Mouse (Mus musculus) Patski (cell line): ENCODE measurements around the gene Magoh. TPM values are rescaled to one million over a fixed set of nuclear protein-coding genes. Genes with fewer than 3 reads are reported as not detected.

Experiments used
- ATAC-seq: fragments of 100-300 bp; one replicate; pipeline ENCODE4 v1.8.0; 2021
- CTCF ChIA-PET: fragments of 350-600 bp; sonication (Branson Sonifier 250); formaldehyde crosslinking; loops from one replicate; lab custom pipeline; 2022; ENCODE audit warnings: inconsistent platforms; lab: Charles Lee
- POLR2A ChIA-PET: fragments of 350-600 bp; sonication (Branson Sonifier 250); formaldehyde crosslinking; loops from one replicate; lab custom pipeline; 2022; ENCODE audit warnings: antibody characterized with exemption, inconsistent platforms; lab: Charles Lee
- DNase-seq: peaks from one replicate; pipeline ENCODE4 v3.0.0-alpha.2; 2011; ENCODE audit warnings: low read depth, low spot score
- H3K27me3 ChIP-seq: fragments of 371-371 bp; one replicate; pipeline ENCODE4 v1.5.1; 2021
- CTCF ChIP-seq: fragments of 100-300 bp; IDR thresholded peaks from one replicate; pipeline ENCODE4 v1.5.1; 2021
- in situ Hi-C: fragments of 300-500 bp; cut with MboI; formaldehyde crosslinking; loops from 3 replicates; pipeline ENCODE4 v1.11.1; 2018; ENCODE audit warnings: low pct_unique_long_range_greater_than_20kb, mixed read lengths
- polyA plus RNA-seq: library from polyadenylated mRNA; unstranded; gene quantifications from one replicate; pipeline ENCODE4 v1.2.3, GENCODE M21; 2021

The Magoh gene
- polyA plus RNA-seq, 1 experiment from 2014 or later = 126 TPM

GRCm38 (mm10) chr4:107886371-107886770, 6.8 kb downstream of the Magoh start:
- TF ChIP-seq CTCF = no peak
- ATAC-seq (no peak), DNase-seq (no peak)
- H3K27me3 ChIP-seq = no peaks in the 10 kb centered on the region
- in situ Hi-C loops = no loop called here
- ChIA-PET POLR2A (no interaction called here), CTCF (no interaction called here)

GRCm38 (mm10) chr4:107889385-107889730, 9.8 kb downstream of the Magoh start:
- H3K27me3 ChIP-seq = no peaks in the 10 kb centered on the region
- ChIA-PET POLR2A (no interaction called here), CTCF (no interaction called here)
- ATAC-seq (peak; percentile 40), DNase-seq (no peak)
- in situ Hi-C loops = no loop called here
- TF ChIP-seq CTCF = no peak

GRCm38 (mm10) chr4:107889731-107890432, 10.3 kb downstream of the Magoh start, which contains the start of gene 0610037L13Rik:
0610037L13Rik (plus strand) TSS chr4:107889813.
- CTCF ChIA-PET = interaction anchor here (0.6 kb wide), 1 partner anchor 9 kb away, joined by 3 read pairs; no protein-coding TSS in a partner anchor
- in situ Hi-C loops = loop anchor here (10.0 kb wide), 1 partner anchor 425 kb away; no protein-coding TSS in a partner anchor
- peak; percentile 83 for DNase-seq
- POLR2A ChIA-PET = interaction anchor here (1.2 kb wide), 1 partner anchor 10 kb away, joined by 4 read pairs; no protein-coding TSS in a partner anchor
- H3K27me3 ChIP-seq = no peaks in the 10 kb centered on the region
- no peak for TF ChIP-seq CTCF
- ATAC-seq = peak; percentile 89

GRCm38 (mm10) chr4:107892663-107893062, 13.1 kb downstream of the Magoh start:
- TF ChIP-seq CTCF = peak; percentile 42
- no peak for ATAC-seq
- POLR2A ChIA-PET = no interaction called here
- in situ Hi-C loops = loop anchor here (10.0 kb wide), 1 partner anchor 422 kb away; no protein-coding TSS in a partner anchor
- no peak for DNase-seq
- CTCF ChIA-PET = interaction anchor here (1.4 kb wide), 1 partner anchor 120 kb away, joined by 3 read pairs; no protein-coding TSS in a partner anchor
- H3K27me3 ChIP-seq = no peaks in the 10 kb centered on the region

GRCm38 (mm10) chr4:107899211-107899927, 19.8 kb downstream of the Magoh start:
- CTCF ChIA-PET = no interaction called here
- in situ Hi-C loops = loop anchor here (10.0 kb wide), 1 partner anchor 415 kb away; no protein-coding TSS in a partner anchor
- POLR2A ChIA-PET = no interaction called here
- ATAC-seq (no peak), DNase-seq (no peak)
- no peaks in the 10 kb centered on the region for H3K27me3 ChIP-seq
- TF ChIP-seq CTCF = no peak

GRCm38 (mm10) chr4:107900206-107900605, 20.7 kb downstream of the Magoh start:
- ChIA-PET CTCF (no interaction called here), POLR2A (no interaction called here)
- no peak for TF ChIP-seq CTCF
- DNase-seq = no peak
- ATAC-seq = no peak
- in situ Hi-C loops = no loop called here
- H3K27me3 ChIP-seq = no peaks in the 10 kb centered on the region

- TF ChIP-seq CTCF = no peak
- in situ Hi-C loops = no loop called here
- CTCF ChIA-PET = no interaction called here
- no peak for ATAC-seq
- no peaks in the 10 kb centered on the region for H3K27me3 ChIP-seq
- POLR2A ChIA-PET = no interaction called here
- DNase-seq = no peak
Measured at GRCm38 (mm10) chr4:107904252-107904651, 24.7 kb downstream of the Magoh start.

- ATAC-seq (no peak), DNase-seq (no peak)
- in situ Hi-C loops = no loop called here
- H3K27me3 ChIP-seq = no peaks in the 10 kb centered on the region
- POLR2A ChIA-PET = interaction anchor here (1.1 kb wide), 1 partner anchor 12 kb away, joined by 3 read pairs; no protein-coding TSS in a partner anchor
- TF ChIP-seq CTCF = no peak
- CTCF ChIA-PET = interaction anchor here (0.9 kb wide), 1 partner anchor 456 kb away, joined by 3 read pairs; no protein-coding TSS in a partner anchor
Measured at GRCm38 (mm10) chr4:107906561-107906960, 27.0 kb downstream of the Magoh start.

- POLR2A ChIA-PET = no interaction called here
- DNase-seq (no peak), ATAC-seq (no peak)
- in situ Hi-C loops = no loop called here
- CTCF ChIA-PET = no interaction called here
- TF ChIP-seq CTCF = no peak
- no peaks in the 10 kb centered on the region for H3K27me3 ChIP-seq
Measured at GRCm38 (mm10) chr4:107910020-107910419, 30.5 kb downstream of the Magoh start.

- no peaks in the 10 kb centered on the region for H3K27me3 ChIP-seq
- TF ChIP-seq CTCF = no peak
- ChIA-PET CTCF (no interaction called here), POLR2A (interaction anchor here (0.6 kb wide), 1 partner anchor 331 kb away, joined by 5 read pairs; no protein-coding TSS in a partner anchor)
- ATAC-seq = no peak
- in situ Hi-C loops = no loop called here
- no peak for DNase-seq
Measured at GRCm38 (mm10) chr4:107920336-107920735, 40.8 kb downstream of the Magoh start.
